Mouse (Mus musculus): ENCODE results near the gene Zbtb44.
A peak's percentile ranks its signal among the peaks of the same experiment; 100 is the strongest.

The Zbtb44 gene

DNA sequence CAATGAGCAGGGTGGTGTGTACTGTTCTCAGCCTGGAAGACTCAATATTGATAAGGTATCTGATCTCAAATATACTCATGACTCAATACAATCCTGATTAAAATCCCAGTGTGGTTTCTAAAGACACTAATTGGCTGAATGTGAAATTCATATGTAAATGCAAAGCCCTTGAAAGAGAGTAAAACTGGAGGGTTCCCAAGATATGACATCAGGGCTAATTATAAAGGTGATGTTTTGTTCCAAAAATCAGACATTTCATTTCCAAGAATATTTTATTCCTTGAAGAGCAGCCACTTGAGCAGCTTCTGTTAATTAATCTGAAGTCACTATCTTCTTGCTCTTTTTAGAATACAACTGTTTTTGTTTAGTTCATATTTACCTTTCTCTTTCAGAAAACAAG lies 85.1 kb downstream of the Zbtb44 start:
- DNase-seq (ENCODE audit: low spot score), result no peak

DNA sequence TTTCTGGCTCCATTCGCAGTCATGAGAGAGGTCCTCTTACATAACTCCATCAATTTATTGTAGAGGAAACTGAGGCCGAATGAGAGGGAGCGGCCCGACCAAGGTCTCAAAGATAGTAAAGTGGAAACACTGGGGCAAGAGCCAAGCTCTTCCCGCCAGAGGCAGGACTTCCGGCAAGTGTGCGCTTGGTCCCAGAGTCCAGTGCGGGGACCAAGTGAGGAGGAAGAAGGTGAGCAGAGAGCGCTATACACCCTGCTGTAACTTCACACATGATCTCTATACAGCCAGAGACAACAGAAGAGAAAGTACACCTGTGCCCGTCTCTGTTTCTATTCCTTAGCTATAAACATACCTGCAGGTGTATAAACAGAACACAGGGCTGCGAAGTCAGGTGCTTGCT lies 86.6 kb downstream of the Zbtb44 start:
- no peak for DNase-seq (ENCODE audit: low spot score)

GRCm38 (mm10) chr9:31117488-31117887 lies 87.0 kb downstream of the Zbtb44 start:
- no peak for DNase-seq (ENCODE audit: low spot score)

- DNase-seq (ENCODE audit: low spot score), result peak; percentile 70
Measured at GRCm38 (mm10) chr9:31118520-31119298, 88.3 kb downstream of the Zbtb44 start.

DNA sequence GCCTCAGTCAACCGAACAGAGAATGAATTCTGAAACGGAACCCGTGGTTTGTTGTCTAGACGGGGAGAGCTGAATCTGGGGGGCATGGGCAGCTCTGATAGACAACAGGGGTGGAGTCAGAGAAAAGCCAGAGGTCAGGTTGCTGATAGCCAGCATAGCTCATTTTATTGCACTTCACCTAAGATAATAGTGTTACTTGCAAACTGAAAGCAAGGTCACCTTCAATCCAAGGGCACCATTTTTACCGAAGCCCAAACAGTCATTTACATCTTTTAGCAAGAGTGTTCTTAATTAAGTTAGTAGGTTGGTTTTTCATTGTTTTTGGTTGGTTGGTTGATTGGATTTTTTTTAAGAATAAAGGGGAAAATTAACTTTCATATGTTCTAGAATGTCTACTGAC lies 89.0 kb downstream of the Zbtb44 start:
- DNase-seq (ENCODE audit: low spot score), result no peak

GRCm38 (mm10) chr9:31119882-31120532 lies 89.6 kb downstream of the Zbtb44 start:
- DNase-seq (ENCODE audit: low spot score), result peak; percentile 42

GRCm38 (mm10) chr9:31120533-31120915 lies 90.1 kb downstream of the Zbtb44 start:
- no peak for DNase-seq (ENCODE audit: low spot score)

DNA sequence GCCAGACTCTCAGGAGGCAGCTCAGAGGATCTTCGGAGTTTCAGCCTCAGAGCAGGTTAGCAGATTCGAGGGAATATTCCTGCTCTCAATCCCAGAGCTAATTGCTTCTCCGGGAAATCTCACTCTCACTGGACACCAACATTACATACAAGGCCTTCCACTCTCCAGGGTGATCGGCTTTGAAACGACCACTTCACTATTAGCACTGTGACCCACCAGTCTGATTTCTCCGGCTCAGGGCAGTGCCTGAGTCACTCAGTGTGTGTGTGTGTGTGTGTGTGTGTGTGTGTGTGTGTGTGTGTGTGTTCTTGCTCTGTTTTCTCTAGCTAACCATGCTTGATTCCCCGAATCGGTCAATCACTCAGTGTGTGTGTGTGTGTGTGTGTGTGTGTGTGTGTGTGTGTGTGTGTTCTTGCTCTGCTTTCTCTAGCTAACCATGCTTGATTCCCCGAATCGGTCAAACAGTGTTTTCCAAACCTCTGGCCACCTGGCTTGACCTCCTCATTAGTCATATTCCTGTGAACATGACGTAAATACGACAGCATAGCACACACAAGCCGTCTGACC lies 92.1 kb downstream of the Zbtb44 start:
- no peak for DNase-seq (ENCODE audit: low spot score)

All from yolk sac, embryonic 10.5 days (tissue).